In the genomic region with DNA sequence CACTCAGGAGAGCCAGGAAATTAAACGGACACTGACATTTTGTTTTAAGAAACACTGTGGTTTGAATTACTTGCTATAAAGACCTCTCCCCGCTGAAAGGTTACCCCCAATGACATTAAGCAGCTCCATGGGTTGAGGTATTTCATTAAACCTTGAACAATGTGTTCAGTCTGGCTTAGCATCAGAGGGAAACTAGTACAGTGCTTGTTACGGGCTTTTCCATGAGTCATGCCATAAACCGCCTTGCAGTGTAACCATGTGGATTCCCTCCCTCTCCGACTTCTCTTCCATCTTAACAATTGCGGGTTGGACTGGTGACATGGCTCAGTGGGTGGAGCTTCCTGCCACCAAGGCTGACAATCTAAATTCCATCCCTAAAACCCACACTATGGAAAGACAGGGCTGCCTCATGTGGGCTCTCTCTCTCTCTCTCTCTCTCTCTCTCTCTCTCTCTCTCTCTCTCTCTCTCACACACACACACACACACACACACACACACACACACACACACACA, we compare ENCODE assay signal across 13 mouse cellular contexts.
"Had no signal": no experiment of that assay in that cellular context is flagged by ENCODE, and none has a peak within 500 bp of the region (broad histone marks: within the 10 kb centered on the region; RNA-seq: fewer than 3 reads in every experiment).

No protein-coding gene starts in this region.

- H3K9me3 ChIP-seq: stomach, embryonic 15.5 days had no signal

- H3K36me3 ChIP-seq: midbrain, embryonic 12.5 days; neural tube, embryonic 13.5 days; stomach, embryonic 15.5 days had no signal

- H3K4me1 ChIP-seq: stomach, embryonic 15.5 days had no signal

- H3K27ac ChIP-seq: liver, embryonic 14.5 days; midbrain, embryonic 12.5 days; neural tube, embryonic 13.5 days; stomach, embryonic 15.5 days had no signal

- H3K4me2 ChIP-seq: midbrain, embryonic 12.5 days; neural tube, embryonic 13.5 days; stomach, embryonic 15.5 days had no signal

- H3K4me3 ChIP-seq: midbrain, embryonic 12.5 days; neural tube, embryonic 13.5 days; stomach, embryonic 15.5 days had no signal

- H3K9ac ChIP-seq: liver, embryonic 14.5 days; midbrain, embryonic 12.5 days; neural tube, embryonic 13.5 days; stomach, embryonic 15.5 days had no signal

- ATAC-seq: midbrain, embryonic 16.5 days had no signal

- H3K27me3 ChIP-seq: midbrain, embryonic 12.5 days; neural tube, embryonic 13.5 days; stomach, embryonic 15.5 days had no signal

- DNase-seq: kidney, adult 8-10 months; kidney, postnatal 25 days; layer of hippocampus, adult 9-11 months; layer of hippocampus, postnatal 36 days; liver; lung, adult 18-20 months; right cerebral cortex, postnatal 14 days; thymus, postnatal 36 days had no signal
